Mouse (Mus musculus) neural tube, embryonic 14.5 days (tissue): ENCODE measurements around the gene Dmbx1. TPM values are rescaled to one million over a fixed set of nuclear protein-coding genes. Genes with fewer than 3 reads are reported as not detected.

ENCODE experiments used
- ATAC-seq: fragments of 200-750 bp; cut with Nextera tagmentation; 2 replicates; pipeline ENCODE4 v1.8.0; 2017; ENCODE audit warnings: low read depth, mild to moderate bottlenecking, moderate TSS enrichment, moderate library complexity
- H3K27ac ChIP-seq: fragments of 300-500 bp; sonication (generic); 2 replicates; pipeline ENCODE4 v1.5.1; 2014; ENCODE audit warnings: low read depth, mild to moderate bottlenecking, control low read depth, low read length, moderate library complexity, mixed read lengths
- H3K27me3 ChIP-seq: fragments of 300-500 bp; sonication (generic); 2 replicates; pipeline ENCODE4 v1.6.1; 2014; ENCODE audit warnings: low read length; ENCODE audit not compliant: control insufficient read depth, insufficient read depth
- H3K36me3 ChIP-seq: fragments of 300-500 bp; sonication (generic); 2 replicates; pipeline ENCODE4 v1.6.1; 2014; ENCODE audit warnings: low read length, mixed read lengths; ENCODE audit not compliant: control insufficient read depth, insufficient read depth
- H3K4me1 ChIP-seq: fragments of 300-500 bp; sonication (generic); 2 replicates; pipeline ENCODE4 v1.6.1; 2014; ENCODE audit warnings: low read length; ENCODE audit not compliant: control insufficient read depth, insufficient read depth
- H3K4me2 ChIP-seq: fragments of 300-500 bp; sonication (generic); 2 replicates; pipeline ENCODE4 v1.6.1; 2014; ENCODE audit warnings: mild to moderate bottlenecking, low read depth, low read length, control low read depth
- H3K4me3 ChIP-seq: fragments of 300-500 bp; sonication (generic); 2 replicates; pipeline ENCODE4 v1.5.1; 2014; ENCODE audit warnings: low read depth, low read length, control low read depth, mixed read lengths
- H3K9ac ChIP-seq: fragments of 300-500 bp; sonication (generic); replicated peaks from 2 replicates; pipeline ENCODE4 v1.6.1; 2014; ENCODE audit warnings: low read depth, mild to moderate bottlenecking, control low read depth, low read length, mixed read lengths
- H3K9me3 ChIP-seq: fragments of 300-500 bp; sonication (generic); 2 replicates; pipeline ENCODE4 v1.6.1; 2016; ENCODE audit warnings: low read length; ENCODE audit not compliant: control insufficient read depth
- WGBS: fragments of 180-500 bp; shearing (Covaris S2); extraction: QIAGEN DNeasy Blood & Tissue Kit; methylation state at CpG from one replicate; pipeline ENCODE4 v1.1.7; 2014; 5-methylcytosine and 5-hydroxymethylcytosine counted together
- polyA plus RNA-seq: library from polyadenylated mRNA; unstranded; fragments of >200 nt; fragmentation: Nextera tagmentation; extraction: Ambion mirVana; gene quantifications from 2 replicates; pipeline ENCODE4 v1.2.1, GENCODE M21; 2014

Dmbx1 gene
- polyA plus RNA-seq, 1 experiment from 2014 or later = 0.62 TPM

DNA sequence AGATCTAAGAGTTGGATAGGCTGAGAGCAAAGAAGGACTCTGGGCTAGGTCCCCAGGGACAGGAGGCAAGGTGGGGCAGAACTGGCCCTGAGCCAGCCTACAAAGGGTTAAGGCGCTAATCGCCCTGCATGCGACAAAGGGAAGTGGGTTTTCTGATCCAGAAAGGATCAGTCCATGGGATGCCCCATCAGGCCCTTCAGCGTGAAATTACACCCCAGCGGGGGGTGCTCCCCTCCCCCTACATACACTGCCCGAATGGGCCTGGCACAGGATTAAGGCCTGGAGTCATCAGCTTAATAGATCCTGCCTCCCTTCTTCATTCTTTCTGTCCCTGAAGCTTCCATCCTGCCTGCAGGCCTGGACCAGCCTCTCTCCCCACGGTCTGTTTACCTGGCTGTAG lies 34.0 kb downstream of the Dmbx1 start:
- Histone ChIP-seq H3K4me3 (no peak overlapping the region), H3K27me3 (peaks cover 43% of the 10 kb centered on the region), H3K36me3 (no peaks in the 10 kb centered on the region), H3K9ac (no peak overlapping the region), H3K27ac (no peak overlapping the region), H3K4me1 (peaks cover 14% of the 10 kb centered on the region; the same call in 1 of the 2 replicates), H3K9me3 (no peaks in the 10 kb centered on the region), H3K4me2 (no peak overlapping the region)
- peak; percentile 18; the same call in 1 of the 2 replicates for ATAC-seq
- WGBS = 5% methylated on average over 7 of the region's 7 CpGs

DNA sequence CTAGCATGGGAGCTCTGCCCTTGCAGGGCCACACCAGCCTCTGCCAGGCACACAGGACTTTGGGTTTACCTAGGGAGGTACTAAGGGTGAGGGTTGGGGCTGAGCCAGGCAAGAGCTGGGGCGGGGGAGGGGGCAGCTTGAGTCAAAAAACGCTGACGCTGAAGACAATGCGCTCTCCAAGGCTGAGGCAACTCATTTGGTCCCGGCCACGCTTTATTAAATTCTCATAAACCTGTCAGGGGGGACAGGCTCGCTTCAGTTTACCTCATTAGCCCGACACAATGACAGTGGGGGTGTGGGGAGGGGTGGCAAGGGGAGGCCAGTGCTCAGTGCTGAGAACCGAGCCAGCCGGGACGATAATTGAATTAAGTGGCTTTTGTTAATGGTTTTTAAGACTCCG lies 35.4 kb downstream of the Dmbx1 start:
- 2% methylated on average over 12 of the region's 12 CpGs for WGBS
- Histone ChIP-seq H3K4me1 (peaks cover 14% of the 10 kb centered on the region; the same call in 1 of the 2 replicates), H3K36me3 (no peaks in the 10 kb centered on the region), H3K4me2 (no peak overlapping the region), H3K27ac (no peak overlapping the region), H3K4me3 (no peak overlapping the region), H3K9ac (no peak overlapping the region), H3K9me3 (no peaks in the 10 kb centered on the region), H3K27me3 (peaks cover 52% of the 10 kb centered on the region)
- ATAC-seq = peak; percentile 83; the same call in 1 of the 2 replicates

DNA sequence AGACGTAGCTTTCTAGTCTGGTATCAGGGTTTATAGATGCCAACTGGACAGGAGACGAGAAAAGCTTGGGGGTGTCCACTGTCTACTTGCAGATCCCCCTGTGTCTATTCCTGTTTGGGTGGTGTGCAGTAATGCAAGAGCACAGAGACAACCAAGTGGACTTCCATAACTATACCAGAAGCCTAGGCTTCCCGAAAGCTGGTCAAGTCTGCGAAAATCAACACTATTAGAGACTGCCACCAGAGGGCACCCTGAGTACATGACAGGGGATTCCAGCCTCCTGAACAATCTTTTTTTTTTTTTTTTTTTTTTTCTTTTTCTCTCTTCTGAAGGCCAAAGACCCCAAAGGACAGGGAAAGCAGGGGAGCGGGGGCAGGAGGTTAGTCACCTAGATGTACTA lies 36.9 kb downstream of the Dmbx1 start:
- peaks cover 20% of the 10 kb centered on the region; the same call in 1 of the 2 replicates for H3K4me1 ChIP-seq

DNA sequence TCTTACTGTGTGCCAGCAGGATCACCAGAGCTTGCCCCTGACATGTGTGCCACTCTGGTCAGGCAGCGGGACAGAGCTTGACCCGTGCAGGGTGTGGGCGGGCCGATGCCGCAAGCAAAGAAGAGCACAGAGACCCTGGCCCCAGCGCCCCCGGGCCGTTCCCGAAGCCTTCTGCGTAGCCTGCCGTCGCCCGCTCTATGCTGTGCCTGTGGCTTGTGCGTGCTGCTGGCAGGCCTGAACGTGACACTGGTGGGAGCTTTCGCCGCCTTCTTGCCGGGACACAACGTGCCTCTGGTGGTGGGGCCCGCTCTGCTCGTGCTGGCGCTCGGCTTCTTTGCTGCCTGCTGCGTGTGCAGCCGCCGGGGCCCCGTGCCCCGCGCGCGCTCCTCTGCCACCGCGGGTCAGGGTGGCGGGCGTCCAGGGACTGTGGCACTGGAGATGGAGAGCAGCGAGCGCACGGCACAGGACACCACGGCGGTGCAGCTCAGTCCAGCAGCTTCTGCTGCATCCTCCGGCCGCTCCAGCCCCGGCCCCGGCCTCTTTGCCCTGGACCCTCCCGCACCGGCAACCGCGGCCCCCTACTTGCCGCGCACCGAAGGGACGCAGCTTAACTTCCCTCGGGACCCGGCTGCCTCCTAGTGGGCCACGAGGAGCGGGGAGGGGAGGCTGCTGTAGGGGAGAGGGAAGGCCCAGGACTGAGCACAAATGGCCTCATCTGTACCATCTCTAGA lies 41.7 kb downstream of the Dmbx1 start:
- Histone ChIP-seq H3K4me2 (peak overlapping the region; percentile 70), H3K27ac (no peak overlapping the region), H3K4me3 (peak overlapping the region; percentile 32), H3K36me3 (no peaks in the 10 kb centered on the region), H3K9ac (peak overlapping the region; percentile 48), H3K27me3 (peaks cover 54% of the 10 kb centered on the region), H3K4me1 (peaks cover 8% of the 10 kb centered on the region; the same call in 1 of the 2 replicates), H3K9me3 (no peaks in the 10 kb centered on the region)
- WGBS = under 1% methylated on average over 56 of the region's 56 CpGs
- ATAC-seq = peak; percentile 53; the same call in 1 of the 2 replicates

More for the DNA sequence above, 36.9 kb downstream of the Dmbx1 start:
- Histone ChIP-seq H3K27ac (no peak overlapping the region), H3K27me3 (peaks cover 58% of the 10 kb centered on the region), H3K9me3 (no peaks in the 10 kb centered on the region), H3K4me2 (no peak overlapping the region), H3K9ac (no peak overlapping the region), H3K36me3 (no peaks in the 10 kb centered on the region), H3K4me3 (no peak overlapping the region)
- ATAC-seq = no peak
- 22% methylated on average over 5 of the region's 5 CpGs for WGBS

DNA sequence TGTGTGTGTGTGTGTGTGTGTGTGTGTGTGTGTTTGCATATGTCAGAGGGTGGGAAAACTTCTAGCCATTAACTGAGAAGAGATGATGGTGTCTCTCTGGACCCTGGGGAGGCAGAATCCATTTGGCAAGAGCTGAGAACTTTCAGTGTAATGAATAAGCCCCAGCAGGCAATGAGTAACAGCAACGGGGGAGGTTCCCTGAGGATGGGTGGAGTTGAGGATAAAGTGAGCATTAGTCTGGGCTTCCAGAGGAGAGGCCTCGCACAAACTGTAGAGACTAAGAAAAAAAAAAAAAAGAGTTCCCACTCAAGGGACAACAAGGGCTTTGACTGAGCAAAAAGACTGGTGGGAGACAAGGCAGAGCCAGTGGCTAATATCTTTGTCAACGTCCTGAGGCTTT lies 45.4 kb downstream of the Dmbx1 start:
- Histone ChIP-seq H3K9me3 (no peaks in the 10 kb centered on the region), H3K27me3 (peaks cover 43% of the 10 kb centered on the region), H3K4me1 (peaks cover 8% of the 10 kb centered on the region; the same call in 1 of the 2 replicates), H3K9ac (no peak overlapping the region), H3K36me3 (no peaks in the 10 kb centered on the region), H3K4me3 (no peak overlapping the region), H3K27ac (no peak overlapping the region), H3K4me2 (no peak overlapping the region)
- 14% methylated on average over 3 of the region's 3 CpGs for WGBS
- ATAC-seq = no peak

DNA sequence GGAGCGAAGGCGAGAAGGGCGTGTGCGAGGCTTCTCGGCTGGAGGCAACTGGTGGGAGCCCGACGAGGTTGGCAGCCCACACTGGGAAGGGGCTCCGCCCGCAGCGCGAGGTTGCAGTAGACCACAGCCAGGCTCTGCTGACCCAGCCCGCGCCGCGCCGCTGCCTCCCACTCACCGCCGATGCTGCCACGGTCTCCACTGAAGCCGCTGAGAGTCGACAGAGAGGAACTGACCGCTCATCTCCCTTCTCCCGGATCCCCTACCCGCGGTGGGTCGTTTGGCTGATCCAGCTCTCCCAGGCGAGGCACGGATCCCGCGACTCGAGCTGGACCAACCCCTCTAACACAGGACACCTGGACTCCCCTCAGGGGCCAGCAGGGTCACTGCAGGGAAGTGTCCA lies 49.2 kb downstream of the Dmbx1 start, which contains the start of gene 6430628N08Rik:
TSS of gene 6430628N08Rik (plus strand) at position 113 of the 400 bp plus-strand sequence.
- H3K27me3 ChIP-seq = peaks cover 11% of the 10 kb centered on the region
- no peak within 1 kb of the TSS for H3K27ac ChIP-seq
- H3K9ac ChIP-seq = peak within 1 kb of the TSS; percentile 32; the same call in 1 of the 2 replicates
- H3K9me3 ChIP-seq = no peaks in the 10 kb centered on the region
- peak within 1 kb of the TSS; percentile 16 for H3K4me3 ChIP-seq
- ATAC-seq = peak; percentile 47
- H3K4me2 ChIP-seq = peak within 1 kb of the TSS; percentile 43; the same call in 1 of the 2 replicates
- H3K4me1 ChIP-seq = no peaks in the 10 kb centered on the region
- 1% methylated on average over 20 of the region's 31 CpGs for WGBS
- no peaks in the 10 kb centered on the region for H3K36me3 ChIP-seq

DNA sequence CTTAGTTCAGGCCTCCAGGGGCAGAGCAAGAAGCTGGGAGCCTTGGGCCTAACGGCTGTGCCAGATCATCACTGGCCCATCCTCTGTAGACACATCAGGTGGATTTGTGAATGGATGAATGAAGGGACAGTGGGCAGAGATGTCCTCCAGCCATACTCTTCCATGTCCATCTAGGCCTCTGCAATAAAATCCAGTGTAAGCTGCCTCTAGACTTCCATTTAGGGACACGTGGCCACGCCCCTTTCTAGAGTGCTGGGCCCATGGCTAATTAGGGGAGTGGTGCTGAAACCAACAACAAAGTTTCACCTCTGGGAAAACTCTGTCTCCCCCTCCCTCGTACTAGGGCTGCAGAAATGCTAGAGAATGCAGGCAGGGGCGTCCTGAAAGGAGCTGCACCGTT lies 49.7 kb downstream of the Dmbx1 start:
- peak overlapping the region; percentile 16 for H3K4me3 ChIP-seq
- ATAC-seq = no peak
- H3K9ac ChIP-seq = peak overlapping the region; percentile 32; the same call in 1 of the 2 replicates
- H3K27ac ChIP-seq = no peak overlapping the region
- H3K4me2 ChIP-seq = peak overlapping the region; percentile 43; the same call in 1 of the 2 replicates
- H3K36me3 ChIP-seq = no peaks in the 10 kb centered on the region
- peaks cover 11% of the 10 kb centered on the region for H3K27me3 ChIP-seq
- H3K9me3 ChIP-seq = no peaks in the 10 kb centered on the region
- H3K4me1 ChIP-seq = no peaks in the 10 kb centered on the region
- 5% methylated on average over 6 of the region's 6 CpGs for WGBS

DNA sequence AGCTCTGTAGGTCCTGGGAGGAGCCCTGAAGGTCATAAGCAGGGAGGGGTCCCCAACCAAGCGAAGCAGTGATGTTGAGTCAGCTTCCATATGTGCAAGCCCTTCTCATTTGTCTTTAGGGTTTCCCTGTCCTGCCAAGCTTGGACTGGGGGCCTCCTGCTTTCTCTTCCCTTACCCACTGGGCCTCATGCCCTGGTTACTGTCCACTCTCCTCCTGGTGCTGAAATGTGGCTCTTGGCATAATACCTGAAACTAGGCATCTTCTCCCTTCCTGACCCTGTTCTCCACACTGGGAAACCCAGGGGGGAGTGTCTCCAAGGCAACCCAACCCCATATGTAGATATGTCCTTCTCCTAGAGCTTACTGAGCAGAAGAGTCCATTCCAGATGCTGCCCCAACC lies 52.9 kb downstream of the Dmbx1 start:
- Histone ChIP-seq H3K36me3 (no peaks in the 10 kb centered on the region), H3K27ac (no peak overlapping the region), H3K4me1 (no peaks in the 10 kb centered on the region), H3K4me3 (no peak overlapping the region), H3K4me2 (no peak overlapping the region), H3K9ac (no peak overlapping the region), H3K9me3 (no peaks in the 10 kb centered on the region), H3K27me3 (peaks cover 11% of the 10 kb centered on the region)
- 20% methylated on average over 1 of the region's 1 CpGs for WGBS
- no peak for ATAC-seq

DNA sequence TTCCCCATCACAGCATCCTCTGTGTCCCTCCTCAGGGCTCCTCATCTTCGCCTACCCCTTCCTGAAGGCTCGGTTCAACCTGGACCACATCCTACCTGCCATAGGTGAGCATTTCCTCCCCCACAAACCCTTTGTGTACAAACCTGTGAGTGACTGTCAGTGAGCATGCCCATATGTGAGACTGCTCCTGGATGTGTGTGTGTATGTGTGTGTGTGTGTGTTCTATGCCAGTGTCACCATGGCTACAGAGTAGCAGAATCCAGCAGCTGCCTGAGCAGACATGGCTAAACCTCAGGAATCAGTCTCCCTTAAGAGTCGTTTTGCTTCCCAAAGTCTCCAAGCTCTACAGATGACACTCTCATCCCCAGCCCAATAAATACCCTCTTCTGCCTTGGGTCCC lies 53.9 kb downstream of the Dmbx1 start:
- no peak overlapping the region for H3K4me2 ChIP-seq
- H3K27me3 ChIP-seq = peaks cover 11% of the 10 kb centered on the region
- no peak overlapping the region for H3K4me3 ChIP-seq
- no peaks in the 10 kb centered on the region; the same call in 1 of the 2 replicates for H3K4me1 ChIP-seq
- no peaks in the 10 kb centered on the region for H3K9me3 ChIP-seq
- H3K9ac ChIP-seq = no peak overlapping the region
- no peaks in the 10 kb centered on the region for H3K36me3 ChIP-seq
- ATAC-seq = peak; percentile 64
- WGBS = 69% methylated on average over 3 of the region's 3 CpGs
- H3K27ac ChIP-seq = 0 out of 2 replicates have a peak overlapping the region, but pooled peaks have one; percentile 28
